Mouse (Mus musculus): ENCODE results near the gene Ankrd34b. TPM values are rescaled to one million over a fixed set of nuclear protein-coding genes. Genes with fewer than 3 reads are reported as not detected.

Ankrd34b gene
- total RNA-seq, 4 experiments from 2014 or later = not detected

Other genes with a start within 250 kb of the Ankrd34b start
- gene Gm20379, start 119.9 kb upstream of the Ankrd34b start, total RNA-seq (2022) = not detected
- under 1 TPM; 0.56 to 0.99 (median 0.70) TPM for gene Dhfr, start 71.2 kb upstream of the Ankrd34b start, total RNA-seq (2022)
- 1 to 10 TPM; 8.3 to 9.6 (median 9.1) TPM for gene Msh3, start 70.9 kb upstream of the Ankrd34b start, total RNA-seq (2022)
- 1 to 10 TPM; 1.7 to 3.2 (median 2.5) TPM for gene Fam151b, start 58.1 kb downstream of the Ankrd34b start, total RNA-seq (2022)
- 1 to 10 TPM; 6.9 to 7.9 (median 7.1) TPM for gene Zfyve16, start 105.0 kb downstream of the Ankrd34b start, total RNA-seq (2022)
- gene Spz1, start 150.3 kb downstream of the Ankrd34b start, total RNA-seq (2022) = not detected
- 1 to 10 TPM; 1.8 to 3.3 (median 2.2) TPM for gene Serinc5, start 185.2 kb downstream of the Ankrd34b start, total RNA-seq (2022)